Mouse (Mus musculus): Measurements from ENCODE around the gene Gpatch2.

The Gpatch2 gene

GRCm38 (mm10) chr1:187376946-187377671 is 161.8 kb downstream of the Gpatch2 start:
- no peak for DNase-seq

- DNase-seq = no peak
Observed at GRCm38 (mm10) chr1:187377865-187378524, 162.7 kb downstream of the Gpatch2 start.

DNA sequence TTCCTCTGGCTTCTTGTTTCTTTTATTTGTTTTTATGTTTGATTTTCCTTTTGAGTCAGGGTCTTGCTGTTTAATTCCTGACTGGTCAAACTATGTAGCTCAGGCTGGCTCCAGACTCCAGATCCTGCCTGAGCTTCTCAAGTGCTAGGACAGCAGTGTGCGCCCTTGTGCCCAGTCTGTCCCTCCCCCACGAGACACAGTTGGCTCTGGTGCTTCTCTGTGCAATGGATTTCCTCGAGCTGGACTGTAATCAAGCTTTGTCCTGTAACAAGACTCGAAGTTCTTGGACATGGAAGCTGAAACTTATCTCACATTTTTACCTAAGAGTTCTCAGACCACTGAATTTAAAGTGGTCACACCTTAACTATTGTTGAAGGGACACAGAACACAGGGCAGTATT is 174.2 kb downstream of the Gpatch2 start:
- DNase-seq = no peak

GRCm38 (mm10) chr1:187400834-187401233 is 185.5 kb downstream of the Gpatch2 start:
- DNase-seq = no peak

Data from cerebellum, adult 11 months (tissue).